Mouse (Mus musculus): Measurements from ENCODE around the gene Olfr411. TPM values are rescaled to one million over a fixed set of nuclear protein-coding genes. Genes with fewer than 3 reads are reported as not detected.

The Olfr411 gene
- polyA plus RNA-seq, 1 experiment from 2014 or later = 0.51 TPM

DNA sequence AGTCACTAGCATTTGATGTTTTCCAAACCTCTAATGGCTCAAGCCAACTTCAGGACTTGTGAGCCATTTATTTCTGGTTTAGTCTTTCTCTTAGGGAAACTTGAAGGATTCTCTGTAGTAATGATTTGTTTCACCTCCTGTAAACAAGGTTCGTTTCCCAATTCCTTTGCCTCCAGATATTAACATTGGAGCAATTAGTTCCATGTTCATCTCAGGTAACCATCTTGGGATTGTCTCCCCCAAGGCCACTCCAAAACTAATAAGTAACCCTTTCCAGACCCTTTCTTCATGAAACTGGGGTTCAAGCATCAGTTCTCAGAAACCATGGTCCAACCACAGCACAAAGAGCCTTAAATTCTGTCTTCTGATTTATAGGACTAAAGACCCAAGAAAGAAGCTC lies 9.3 kb upstream of the Olfr411 start, which contains the start of gene Olfr412:
Olfr412 (plus strand) TSS at position 301 of the 400 bp plus-strand sequence.
- Histone ChIP-seq H3K4me1 (no peaks in the 10 kb centered on the region), H3K9me3 (replicated peaks) (no peaks in the 10 kb centered on the region), H3K4me3 (replicated peaks) (no peak within 1 kb of the TSS), H3K4me2 (replicated peaks) (no peak within 1 kb of the TSS), H3K27ac (replicated peaks) (no peak within 1 kb of the TSS), H3K27me3 (no peaks in the 10 kb centered on the region), H3K9ac (no peak within 1 kb of the TSS), H3K36me3 (no peaks in the 10 kb centered on the region)
- 61% methylated on average over 1 of the region's 1 CpGs for WGBS
- no peak for ATAC-seq (ENCODE audit: insufficient number of reproducible peaks, low FRiP score, low TSS enrichment, low read depth)

DNA sequence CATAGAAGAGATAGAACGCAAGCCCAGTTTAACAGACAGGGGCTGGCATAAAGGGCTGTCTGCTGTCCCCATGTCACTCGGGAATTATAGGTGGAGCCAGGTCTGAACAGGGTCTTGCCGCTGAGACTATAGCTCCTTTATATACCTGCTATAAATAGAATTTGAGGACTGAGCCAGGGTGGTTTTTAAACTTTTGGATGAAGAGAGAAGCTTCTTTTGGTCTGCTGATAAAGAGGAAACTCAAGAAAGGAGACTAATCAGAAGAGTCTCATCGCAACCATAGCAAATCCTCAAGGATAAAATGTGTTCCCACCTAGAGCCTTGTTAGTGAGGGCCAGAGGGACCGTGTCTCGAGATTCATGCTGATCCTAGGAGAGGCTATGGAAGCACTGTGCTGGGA lies 14.5 kb downstream of the Olfr411 start, which contains the start of gene Olfr410:
Olfr410 (minus strand) TSS at position 101 of the 400 bp plus-strand sequence.
- no peak within 1 kb of the TSS for H3K27ac ChIP-seq (replicated peaks)
- no peaks in the 10 kb centered on the region for H3K27me3 ChIP-seq
- H3K4me1 ChIP-seq = no peaks in the 10 kb centered on the region
- 75% methylated on average over 6 of the region's 6 CpGs for WGBS
- no peaks in the 10 kb centered on the region for H3K36me3 ChIP-seq
- no peak within 1 kb of the TSS for H3K9ac ChIP-seq
- H3K4me3 ChIP-seq (replicated peaks) = no peak within 1 kb of the TSS
- no peaks in the 10 kb centered on the region for H3K9me3 ChIP-seq (replicated peaks)
- no peak for ATAC-seq (ENCODE audit: insufficient number of reproducible peaks, low FRiP score, low TSS enrichment, low read depth)
- H3K4me2 ChIP-seq (replicated peaks) = no peak within 1 kb of the TSS

DNA sequence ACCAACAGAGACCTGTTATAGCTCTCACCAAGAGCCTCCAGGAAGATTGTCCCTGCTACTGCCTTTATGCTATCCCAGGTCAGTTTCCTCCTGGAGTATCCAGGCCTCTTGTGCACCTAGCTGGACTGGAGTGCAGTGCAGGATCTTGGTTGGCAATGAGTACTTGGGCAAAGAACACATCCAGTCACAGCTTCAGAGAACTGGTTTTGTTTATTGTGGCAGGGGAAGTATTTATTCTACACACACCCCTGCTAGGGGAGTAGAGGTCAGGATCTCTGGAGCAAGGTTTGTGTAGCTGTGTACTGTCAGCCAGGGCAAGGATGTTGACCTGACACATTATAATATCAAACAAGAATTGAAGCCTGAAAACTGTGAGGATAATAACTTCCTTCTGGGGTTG lies 23.7 kb downstream of the Olfr411 start:
- H3K4me2 ChIP-seq (replicated peaks) = no peak overlapping the region
- H3K4me1 ChIP-seq = no peaks in the 10 kb centered on the region
- H3K27me3 ChIP-seq = no peaks in the 10 kb centered on the region
- H3K9me3 ChIP-seq (replicated peaks) = no peaks in the 10 kb centered on the region
- no peak overlapping the region for H3K27ac ChIP-seq (replicated peaks)
- no peak overlapping the region for H3K9ac ChIP-seq
- H3K36me3 ChIP-seq = no peaks in the 10 kb centered on the region
- no peak for ATAC-seq (ENCODE audit: insufficient number of reproducible peaks, low FRiP score, low TSS enrichment, low read depth)
- no peak overlapping the region for H3K4me3 ChIP-seq (replicated peaks)

DNA sequence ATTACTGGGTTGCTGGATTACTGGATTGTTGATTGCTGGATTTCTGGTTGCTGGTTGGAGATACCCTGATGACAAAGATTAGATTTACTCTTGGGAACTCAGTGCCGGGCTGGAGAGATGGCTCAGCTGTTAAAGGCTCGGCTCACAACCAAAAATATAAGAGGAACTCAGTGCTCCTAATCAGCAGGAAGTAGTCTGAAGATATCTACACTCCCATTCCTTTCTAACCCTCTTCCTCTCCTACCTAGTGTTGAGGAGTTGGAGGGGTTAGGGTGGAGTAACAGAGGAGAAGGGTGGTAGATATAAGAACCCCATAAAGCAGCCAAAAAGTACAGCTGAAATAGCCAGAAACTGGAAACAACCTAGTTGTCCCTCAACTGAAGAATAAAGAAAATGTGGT lies 26.4 kb downstream of the Olfr411 start:
- Histone ChIP-seq H3K9me3 (replicated peaks) (no peaks in the 10 kb centered on the region), H3K4me3 (replicated peaks) (no peak overlapping the region), H3K27ac (replicated peaks) (no peak overlapping the region), H3K4me1 (no peaks in the 10 kb centered on the region), H3K9ac (no peak overlapping the region), H3K27me3 (no peaks in the 10 kb centered on the region), H3K4me2 (replicated peaks) (no peak overlapping the region), H3K36me3 (no peaks in the 10 kb centered on the region)
- WGBS = 72% methylated on average over 2 of the region's 2 CpGs
- no peak for ATAC-seq (ENCODE audit: insufficient number of reproducible peaks, low FRiP score, low TSS enrichment, low read depth)

Other genes with a start within 250 kb of the Olfr411 start
- gene Olfr401, start 238.9 kb downstream of the Olfr411 start, polyA plus RNA-seq (2015; fragmentation: Nextera tagmentation; extraction: Ambion mirVana) = not detected in 2 replicates
- 0.05 TPM in 1 of 2 replicates, not detected in the other for gene Olfr402, start 199.1 kb downstream of the Olfr411 start, polyA plus RNA-seq (2015; fragmentation: Nextera tagmentation; extraction: Ambion mirVana)
- not detected in 2 replicates for gene Olfr403, start 166.4 kb downstream of the Olfr411 start, polyA plus RNA-seq (2015; fragmentation: Nextera tagmentation; extraction: Ambion mirVana)
- gene Olfr43, start 141.3 kb downstream of the Olfr411 start, polyA plus RNA-seq (2015; fragmentation: Nextera tagmentation; extraction: Ambion mirVana) = not detected in 2 replicates
- not detected in 2 replicates for gene Olfr406, start 92.8 kb downstream of the Olfr411 start, polyA plus RNA-seq (2015; fragmentation: Nextera tagmentation; extraction: Ambion mirVana)
- 0.12 TPM in 1 of 2 replicates, not detected in the other for gene Olfr59, start 68.9 kb downstream of the Olfr411 start, polyA plus RNA-seq (2015; fragmentation: Nextera tagmentation; extraction: Ambion mirVana)
- gene Olfr410, start 14.6 kb downstream of the Olfr411 start, polyA plus RNA-seq (2015; fragmentation: Nextera tagmentation; extraction: Ambion mirVana) = 0.11 and 0.12 TPM in 2 replicates
- not detected in 2 replicates for gene Olfr412, start 9.4 kb upstream of the Olfr411 start, polyA plus RNA-seq (2015; fragmentation: Nextera tagmentation; extraction: Ambion mirVana)